Mouse (Mus musculus): Measurements from ENCODE around the gene Lhx8. TPM values are rescaled to one million over a fixed set of nuclear protein-coding genes. Genes with fewer than 3 reads are reported as not detected.
A peak's percentile ranks its signal among the peaks of the same experiment; 100 is the strongest.

Lhx8 gene
- polyA plus RNA-seq (2012; ENCODE audit: insufficient read depth, low replicate concordance): not detected in 2 replicates

GRCm38 (mm10) chr3:154330181-154331002 is at the start of gene Lhx8:
Gene Lhx8, minus strand, starts transcription at chr3:154330659.
- Histone ChIP-seq H3K27me3 (replicated peaks) (peaks cover 97% of the 10 kb centered on the region), H3K4me1 (peaks cover 51% of the 10 kb centered on the region), H3K4me3 (replicated peaks) (peak within 1 kb of the TSS; percentile 89), H3K9me3 (peaks cover 7% of the 10 kb centered on the region; the same call in 1 of the 2 replicates), H3K36me3 (replicated peaks; ENCODE audit: low read length) (no peaks in the 10 kb centered on the region)
- TF ChIP-seq GATA1 (IDR thresholded peaks at IDR 0.05; ENCODE audit: borderline replicate concordance, low read length) (no peak), FLI1 (IDR thresholded peaks at IDR 0.05; ENCODE audit: low read length) (no peak)

GRCm38 (mm10) chr3:154373536-154373935 is 43.1 kb upstream of the Lhx8 start:
- no peak overlapping the region for H3K4me3 ChIP-seq (replicated peaks)
- no peaks in the 10 kb centered on the region for H3K36me3 ChIP-seq (replicated peaks; ENCODE audit: low read length)
- no peaks in the 10 kb centered on the region for H3K4me1 ChIP-seq
- TF ChIP-seq GATA1 (IDR thresholded peaks at IDR 0.05; ENCODE audit: borderline replicate concordance, low read length): no peak
- no peak for TF ChIP-seq FLI1 (IDR thresholded peaks at IDR 0.05; ENCODE audit: low read length)
- peaks cover 9% of the 10 kb centered on the region for H3K9me3 ChIP-seq
- H3K27me3 ChIP-seq (replicated peaks): no peaks in the 10 kb centered on the region

- Histone ChIP-seq H3K4me3 (replicated peaks) (peak overlapping the region; percentile 15), H3K4me1 (no peaks in the 10 kb centered on the region)
- TF ChIP-seq GATA1 (IDR thresholded peaks at IDR 0.05; ENCODE audit: borderline replicate concordance, low read length): no peak
- no peak for TF ChIP-seq FLI1 (IDR thresholded peaks at IDR 0.05; ENCODE audit: low read length)
These were observed 42.2 kb upstream of the Lhx8 start for GRCm38 (mm10) chr3:154372688-154373087.

GRCm38 (mm10) chr3:154367327-154367726 is 36.9 kb upstream of the Lhx8 start:
- TF ChIP-seq GATA1 (IDR thresholded peaks at IDR 0.05; ENCODE audit: borderline replicate concordance, low read length) (no peak), FLI1 (IDR thresholded peaks at IDR 0.05; ENCODE audit: low read length) (no peak)

More at GRCm38 (mm10) chr3:154372688-154373087, 42.2 kb upstream of the Lhx8 start:
- H3K9me3 ChIP-seq: peaks cover 10% of the 10 kb centered on the region
- H3K27me3 ChIP-seq (replicated peaks): no peaks in the 10 kb centered on the region
- H3K36me3 ChIP-seq (replicated peaks; ENCODE audit: low read length): no peaks in the 10 kb centered on the region

GRCm38 (mm10) chr3:154364604-154365209 is 34.2 kb upstream of the Lhx8 start:
- Histone ChIP-seq H3K4me1 (no peaks in the 10 kb centered on the region), H3K36me3 (replicated peaks; ENCODE audit: low read length) (no peaks in the 10 kb centered on the region), H3K4me3 (replicated peaks) (no peak overlapping the region), H3K9me3 (peaks cover 3% of the 10 kb centered on the region; the same call in 1 of the 2 replicates), H3K27me3 (replicated peaks) (no peaks in the 10 kb centered on the region)
- TF ChIP-seq GATA1 (IDR thresholded peaks at IDR 0.05; ENCODE audit: borderline replicate concordance, low read length) (no peak), FLI1 (IDR thresholded peaks at IDR 0.05; ENCODE audit: low read length) (no peak)

More at GRCm38 (mm10) chr3:154367327-154367726, 36.9 kb upstream of the Lhx8 start:
- H3K27me3 ChIP-seq (replicated peaks): no peaks in the 10 kb centered on the region
- H3K4me1 ChIP-seq: no peaks in the 10 kb centered on the region
- H3K4me3 ChIP-seq (replicated peaks): no peak overlapping the region
- peaks cover 3% of the 10 kb centered on the region; the same call in 1 of the 2 replicates for H3K9me3 ChIP-seq
- no peaks in the 10 kb centered on the region for H3K36me3 ChIP-seq (replicated peaks; ENCODE audit: low read length)

GRCm38 (mm10) chr3:154363507-154363906 is 33.0 kb upstream of the Lhx8 start:
- no peaks in the 10 kb centered on the region for H3K27me3 ChIP-seq (replicated peaks)
- peaks cover under 1% of the 10 kb centered on the region; the same call in 1 of the 2 replicates for H3K9me3 ChIP-seq
- no peak overlapping the region for H3K4me3 ChIP-seq (replicated peaks)
- no peaks in the 10 kb centered on the region for H3K4me1 ChIP-seq
- H3K36me3 ChIP-seq (replicated peaks; ENCODE audit: low read length): no peaks in the 10 kb centered on the region
- TF ChIP-seq FLI1 (IDR thresholded peaks at IDR 0.05; ENCODE audit: low read length) (no peak), GATA1 (IDR thresholded peaks at IDR 0.05; ENCODE audit: borderline replicate concordance, low read length) (no peak)

GRCm38 (mm10) chr3:154359231-154359630 is 28.8 kb upstream of the Lhx8 start:
- H3K36me3 ChIP-seq (replicated peaks; ENCODE audit: low read length): no peaks in the 10 kb centered on the region
- H3K9me3 ChIP-seq: peaks cover 5% of the 10 kb centered on the region
- TF ChIP-seq FLI1 (IDR thresholded peaks at IDR 0.05; ENCODE audit: low read length): no peak
- TF ChIP-seq GATA1 (IDR thresholded peaks at IDR 0.05; ENCODE audit: borderline replicate concordance, low read length): no peak
- H3K4me1 ChIP-seq: no peaks in the 10 kb centered on the region
- H3K27me3 ChIP-seq (replicated peaks): no peaks in the 10 kb centered on the region
- H3K4me3 ChIP-seq (replicated peaks): no peak overlapping the region

- Histone ChIP-seq H3K4me3 (replicated peaks) (no peak overlapping the region), H3K4me1 (no peaks in the 10 kb centered on the region), H3K36me3 (replicated peaks; ENCODE audit: low read length) (no peaks in the 10 kb centered on the region), H3K9me3 (no peaks in the 10 kb centered on the region), H3K27me3 (replicated peaks) (peaks cover 29% of the 10 kb centered on the region)
- TF ChIP-seq GATA1 (IDR thresholded peaks at IDR 0.05; ENCODE audit: borderline replicate concordance, low read length) (no peak), FLI1 (IDR thresholded peaks at IDR 0.05; ENCODE audit: low read length) (no peak)
These were observed 9.9 kb upstream of the Lhx8 start for GRCm38 (mm10) chr3:154340294-154340914.

GRCm38 (mm10) chr3:154339649-154340260 is 9.3 kb upstream of the Lhx8 start:
- Histone ChIP-seq H3K4me1 (no peaks in the 10 kb centered on the region), H3K36me3 (replicated peaks; ENCODE audit: low read length) (no peaks in the 10 kb centered on the region), H3K4me3 (replicated peaks) (no peak overlapping the region), H3K27me3 (replicated peaks) (peaks cover 34% of the 10 kb centered on the region), H3K9me3 (no peaks in the 10 kb centered on the region)
- TF ChIP-seq GATA1 (IDR thresholded peaks at IDR 0.05; ENCODE audit: borderline replicate concordance, low read length) (no peak), FLI1 (IDR thresholded peaks at IDR 0.05; ENCODE audit: low read length) (no peak)
